Mouse (Mus musculus) embryo, embryonic 10 days (tissue): ENCODE data around the gene Sbk1.
"Not testable (repeated sequence)": the region's sequence is repeated elsewhere in the genome, so short reads cannot be mapped to it uniquely, and the experiment has no call there.

Experiments
- DNase-seq: peaks from one replicate; pipeline ENCODE4 v3.0.0-alpha.2; 2015; ENCODE audit warnings: low spot score

Gene Sbk1

DNA sequence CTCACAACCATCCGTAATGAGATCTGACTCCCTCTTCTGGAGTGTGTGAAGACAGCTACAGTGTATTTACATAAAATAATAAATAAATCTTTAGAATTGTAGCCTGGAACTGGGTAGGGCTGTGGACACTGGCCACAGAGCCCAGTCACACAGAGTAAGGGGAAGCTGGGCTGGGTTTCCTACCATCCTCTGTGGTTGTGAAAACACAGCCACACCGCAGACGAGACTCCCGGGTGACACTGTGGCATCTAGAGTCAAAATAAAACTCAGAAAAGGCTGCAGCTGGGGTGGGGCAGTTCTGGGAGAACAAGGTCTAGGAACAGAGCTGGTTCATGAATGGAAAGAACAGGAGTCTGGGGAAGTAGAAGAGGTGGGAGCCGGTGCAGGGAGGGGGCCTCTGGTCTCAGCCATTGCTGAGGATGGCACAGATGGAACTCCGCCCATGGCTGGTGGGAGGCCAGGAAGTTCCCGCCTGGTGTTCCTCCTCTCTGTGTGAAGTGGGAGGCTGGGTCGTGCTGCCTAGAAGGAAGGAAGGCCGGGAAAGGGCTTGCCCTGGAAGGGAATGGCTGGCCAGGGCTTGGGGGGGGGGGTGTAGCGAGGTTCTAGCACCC is 15.2 kb downstream of the Sbk1 start:
- DNase-seq, result no peak

- no peak for DNase-seq
Measured at GRCm38 (mm10) chr7:126288104-126288497, 15.7 kb downstream of the Sbk1 start.

GRCm38 (mm10) chr7:126288571-126289091 is 16.2 kb downstream of the Sbk1 start:
- DNase-seq, result no peak

DNA sequence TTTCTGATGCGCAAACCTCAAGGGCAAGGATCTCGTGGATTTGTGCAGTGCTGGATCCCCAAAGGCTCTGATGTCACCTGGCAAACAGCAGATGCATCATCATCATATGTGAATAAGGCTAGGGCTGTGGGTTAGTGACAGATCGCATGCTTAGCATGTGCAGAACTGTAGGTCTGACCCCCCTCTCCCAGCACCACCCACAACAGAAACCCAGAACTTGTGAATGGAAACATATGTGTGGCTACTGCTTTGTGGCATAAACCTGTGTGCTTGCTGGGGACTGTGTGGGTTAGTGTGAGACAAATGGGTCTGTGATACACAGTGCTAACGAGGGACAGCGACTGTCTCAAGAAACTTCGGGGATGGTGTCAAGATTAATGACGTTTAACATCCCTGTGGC is 17.0 kb downstream of the Sbk1 start:
- no peak for DNase-seq

DNA sequence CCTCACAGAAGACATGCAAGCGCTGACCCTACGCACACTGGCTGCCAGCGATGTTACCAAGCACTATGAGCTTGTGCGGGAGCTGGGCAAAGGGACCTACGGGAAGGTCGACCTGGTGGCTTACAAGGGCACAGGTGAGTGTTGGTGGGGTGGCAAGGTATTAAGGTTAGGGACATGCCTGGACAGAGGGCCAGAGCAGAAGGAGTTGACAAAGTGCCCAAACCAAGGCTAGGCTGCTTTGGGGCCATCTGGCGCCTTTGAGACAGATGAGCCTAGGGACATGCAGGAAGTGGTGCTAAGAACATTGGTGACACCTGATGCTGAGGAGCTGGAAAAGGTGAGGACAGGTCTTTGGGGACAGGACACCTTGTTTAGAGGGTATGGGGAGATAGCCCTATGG is 17.5 kb downstream of the Sbk1 start:
- DNase-seq, result no peak

DNA sequence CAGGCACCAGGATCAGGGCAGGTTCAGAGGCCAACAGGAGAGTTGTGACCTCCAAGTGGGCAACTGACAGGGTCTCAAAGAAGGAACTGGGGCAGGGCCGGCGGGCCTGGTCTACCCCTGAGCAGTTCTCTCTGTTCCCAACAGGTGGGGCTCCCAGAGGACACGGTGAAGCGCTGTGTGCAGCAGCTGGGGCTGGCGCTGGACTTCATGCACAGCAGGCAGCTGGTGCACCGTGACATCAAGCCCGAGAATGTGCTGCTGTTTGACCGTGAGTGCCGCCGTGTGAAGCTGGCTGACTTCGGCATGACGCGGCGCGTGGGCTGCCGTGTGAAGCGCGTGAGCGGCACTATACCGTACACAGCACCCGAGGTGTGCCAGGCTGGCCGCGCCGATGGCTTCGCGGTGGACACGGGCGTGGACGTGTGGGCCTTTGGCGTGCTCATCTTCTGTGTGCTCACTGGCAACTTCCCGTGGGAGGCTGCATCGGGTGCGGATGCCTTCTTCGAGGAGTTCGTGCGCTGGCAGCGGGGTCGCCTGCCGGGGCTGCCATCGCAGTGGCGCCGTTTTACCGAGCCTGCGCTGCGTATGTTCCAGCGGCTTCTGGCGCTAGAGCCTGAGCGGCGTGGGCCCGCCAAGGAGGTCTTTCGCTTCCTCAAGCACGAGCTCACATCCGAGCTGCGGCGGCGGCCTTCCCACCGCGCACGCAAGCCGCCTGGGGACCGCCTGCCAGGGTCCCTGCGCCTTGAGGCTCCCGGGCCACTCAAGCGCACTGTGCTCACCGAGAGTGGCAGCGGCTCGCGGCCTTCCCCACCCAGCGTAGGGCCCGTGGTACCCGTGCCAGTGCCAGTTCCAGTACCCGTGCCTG is 19.5 kb downstream of the Sbk1 start:
- no peak for DNase-seq

GRCm38 (mm10) chr7:126293091-126293490 is 20.7 kb downstream of the Sbk1 start:
- DNase-seq, result no peak

DNA sequence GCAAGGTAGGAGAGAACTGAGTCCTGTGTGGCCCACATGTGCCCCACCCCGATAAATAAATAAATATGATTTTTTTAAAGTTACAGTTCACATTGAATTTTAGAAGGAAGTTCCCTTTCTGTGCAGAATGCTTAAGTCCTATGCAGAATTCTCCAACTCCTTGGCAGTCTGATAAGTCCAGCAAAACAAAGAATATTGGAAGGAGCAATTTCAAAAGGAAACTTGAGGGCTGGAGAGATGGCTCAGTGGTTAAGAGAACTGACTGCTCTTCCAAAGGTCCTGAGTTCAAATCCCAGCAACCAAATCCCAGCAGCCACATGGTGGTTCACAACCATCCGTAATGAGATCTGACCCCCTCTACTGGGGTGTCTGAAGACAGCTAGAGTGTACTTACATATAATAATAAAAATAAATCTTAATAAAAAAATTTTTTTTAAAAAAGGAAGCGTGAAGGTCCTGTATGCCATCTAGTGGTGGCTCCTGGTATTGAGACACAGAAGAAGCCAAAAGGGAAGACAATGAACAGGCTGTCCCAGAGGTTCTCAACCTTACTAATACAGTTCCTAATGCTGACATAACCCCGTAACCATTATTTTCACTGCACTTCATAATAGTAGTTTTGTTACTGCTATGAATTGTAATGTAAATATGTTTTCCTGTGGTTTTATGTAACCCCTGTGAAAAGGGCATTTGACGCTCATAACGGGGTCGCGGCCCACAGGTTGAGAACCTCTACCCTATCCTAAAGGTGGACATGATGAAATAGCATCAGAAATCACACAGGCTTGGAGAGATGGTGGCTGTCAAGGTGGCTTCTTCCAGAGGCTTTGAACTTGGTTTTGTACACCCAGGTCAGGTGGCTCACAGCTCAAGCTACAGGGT is 25.4 kb downstream of the Sbk1 start:
- DNase-seq, result peak; percentile 65

DNA sequence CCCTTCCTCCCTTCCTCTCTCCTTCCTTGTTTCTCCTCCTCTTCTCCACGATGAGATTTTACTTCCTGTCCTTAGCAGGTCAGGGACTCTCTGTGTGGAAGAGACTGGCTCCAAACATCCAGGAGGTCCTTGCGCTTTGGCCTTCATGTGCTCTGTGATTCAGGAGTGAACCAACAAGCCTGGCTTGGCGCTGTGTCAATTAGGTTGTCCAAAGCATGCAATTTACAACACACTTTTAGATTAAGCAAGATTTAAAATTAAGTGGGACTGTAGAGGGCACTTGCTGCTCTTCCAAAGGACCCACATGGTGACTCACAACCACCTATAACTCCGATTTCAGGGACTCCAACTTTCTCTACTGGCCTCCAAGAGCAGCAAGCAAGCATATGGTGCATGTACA is 26.4 kb downstream of the Sbk1 start:
- no peak for DNase-seq

DNA sequence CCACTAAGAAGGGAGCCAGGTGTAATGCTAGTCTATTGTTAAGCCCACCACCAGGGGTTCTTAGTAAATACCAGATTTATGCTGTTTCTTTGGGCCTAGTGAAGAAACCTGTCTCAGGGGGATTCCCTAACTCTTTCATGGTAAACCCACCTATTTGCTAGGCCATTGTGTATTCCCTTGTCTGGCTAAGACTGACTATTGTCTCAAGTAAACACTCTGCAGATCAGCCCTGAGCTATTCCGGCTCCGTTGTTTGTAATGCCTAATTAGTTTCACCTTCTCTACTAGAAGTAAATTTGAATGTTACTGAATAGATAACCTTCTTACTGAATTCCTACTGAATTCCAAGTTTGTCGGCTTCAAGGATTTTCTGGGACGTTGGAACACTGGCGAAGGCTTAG is 29.4 kb downstream of the Sbk1 start:
- DNase-seq, result not testable (repeated sequence)

- DNase-seq, result no peak
Measured at GRCm38 (mm10) chr7:126311822-126312221, 39.4 kb downstream of the Sbk1 start.

DNA sequence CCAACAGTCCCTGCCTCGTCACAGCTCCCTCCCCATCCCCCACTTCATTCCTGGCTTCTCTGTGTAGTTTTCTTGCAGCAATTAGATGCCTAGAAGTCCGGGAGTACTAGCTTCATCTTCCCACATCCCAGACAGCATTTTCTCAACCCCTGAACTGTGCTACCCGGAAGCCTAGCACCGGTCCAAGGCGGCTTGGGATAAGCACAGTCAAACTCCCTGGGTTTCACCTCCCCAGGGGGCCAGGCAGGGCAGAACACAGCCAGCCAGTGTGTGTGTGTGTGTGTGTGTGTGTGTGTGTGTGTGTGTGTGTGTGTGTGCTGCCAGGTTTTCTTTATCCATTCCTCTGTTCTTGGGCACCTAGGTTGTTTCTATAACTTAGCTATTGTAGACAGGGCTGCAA is 40.9 kb downstream of the Sbk1 start:
- DNase-seq, result no peak

GRCm38 (mm10) chr7:126314273-126314672 is 41.9 kb downstream of the Sbk1 start:
- DNase-seq, result no peak

DNA sequence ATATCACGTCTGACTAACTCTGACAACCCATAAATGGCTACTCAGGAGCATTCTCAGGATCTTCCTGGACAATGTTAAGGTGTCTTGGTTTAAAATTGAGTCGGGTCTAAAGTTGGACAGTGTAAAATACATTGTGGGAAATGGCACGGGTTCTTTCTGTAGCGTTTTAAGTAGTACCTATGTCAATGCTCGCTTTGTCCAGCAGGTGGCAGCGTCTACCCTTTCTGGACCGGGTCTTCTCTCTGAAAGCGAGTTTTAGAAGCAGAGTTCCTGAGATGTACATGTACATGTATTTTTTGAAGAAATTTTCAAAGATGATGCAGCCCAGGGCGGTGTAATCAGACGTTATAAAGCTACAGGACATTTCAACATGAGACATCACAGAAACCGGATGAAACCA is 51.3 kb downstream of the Sbk1 start:
- peak; percentile 90 for DNase-seq

- DNase-seq, result peak; percentile 36
Measured at GRCm38 (mm10) chr7:126324791-126325190, 52.4 kb downstream of the Sbk1 start.

DNA sequence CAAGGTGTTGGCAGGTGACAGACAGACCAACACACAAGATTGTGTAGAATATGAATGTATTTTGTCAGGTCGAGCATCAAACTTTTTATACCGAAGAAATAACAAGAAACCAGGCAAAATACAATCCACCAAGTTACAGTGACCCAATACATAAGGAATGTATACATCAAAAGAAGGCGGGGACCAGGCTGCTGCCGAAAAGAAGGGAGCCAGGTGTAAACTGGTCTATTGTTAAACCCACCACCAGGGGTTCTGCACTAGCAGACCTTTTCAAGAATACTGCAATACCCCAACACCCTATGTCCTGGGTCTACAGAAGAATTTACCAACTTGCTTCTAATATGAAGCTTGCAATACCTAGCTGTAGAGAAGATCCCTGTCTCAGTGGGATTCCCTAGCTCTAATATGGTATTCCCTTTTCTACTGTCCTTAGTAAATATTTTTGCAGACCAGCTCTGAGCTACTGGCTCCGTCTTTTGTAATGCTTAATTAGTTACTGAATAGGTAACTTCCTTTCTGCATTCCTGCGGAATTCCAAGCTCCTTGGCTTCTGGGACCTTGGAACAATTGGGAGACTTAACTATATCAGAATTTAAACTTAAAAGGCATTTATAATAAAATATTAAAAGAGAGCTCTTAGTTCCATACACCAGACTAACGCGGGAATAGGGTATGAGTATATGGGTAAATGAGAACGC is 53.3 kb downstream of the Sbk1 start:
- not testable (repeated sequence) for DNase-seq

DNA sequence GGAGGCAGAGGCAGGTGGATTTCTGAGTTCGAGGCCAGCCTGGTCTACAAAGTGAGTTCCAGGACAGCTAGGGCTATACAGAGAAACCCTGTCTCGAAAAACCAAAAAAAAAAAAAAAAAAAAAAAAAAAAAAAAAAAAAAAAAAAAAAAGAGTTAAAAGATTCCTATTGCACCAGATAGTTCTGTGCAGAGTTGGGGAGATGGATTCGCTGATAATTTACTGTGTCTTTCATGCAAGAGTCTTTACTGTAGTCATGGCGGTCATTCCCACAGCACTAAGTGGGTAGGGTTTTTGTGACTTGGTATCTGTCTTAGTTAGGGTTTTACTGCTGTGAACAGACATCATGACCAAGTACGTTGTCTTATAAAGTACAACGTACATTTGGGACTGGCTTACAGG is 56.4 kb downstream of the Sbk1 start:
- DNase-seq, result not testable (repeated sequence)

DNA sequence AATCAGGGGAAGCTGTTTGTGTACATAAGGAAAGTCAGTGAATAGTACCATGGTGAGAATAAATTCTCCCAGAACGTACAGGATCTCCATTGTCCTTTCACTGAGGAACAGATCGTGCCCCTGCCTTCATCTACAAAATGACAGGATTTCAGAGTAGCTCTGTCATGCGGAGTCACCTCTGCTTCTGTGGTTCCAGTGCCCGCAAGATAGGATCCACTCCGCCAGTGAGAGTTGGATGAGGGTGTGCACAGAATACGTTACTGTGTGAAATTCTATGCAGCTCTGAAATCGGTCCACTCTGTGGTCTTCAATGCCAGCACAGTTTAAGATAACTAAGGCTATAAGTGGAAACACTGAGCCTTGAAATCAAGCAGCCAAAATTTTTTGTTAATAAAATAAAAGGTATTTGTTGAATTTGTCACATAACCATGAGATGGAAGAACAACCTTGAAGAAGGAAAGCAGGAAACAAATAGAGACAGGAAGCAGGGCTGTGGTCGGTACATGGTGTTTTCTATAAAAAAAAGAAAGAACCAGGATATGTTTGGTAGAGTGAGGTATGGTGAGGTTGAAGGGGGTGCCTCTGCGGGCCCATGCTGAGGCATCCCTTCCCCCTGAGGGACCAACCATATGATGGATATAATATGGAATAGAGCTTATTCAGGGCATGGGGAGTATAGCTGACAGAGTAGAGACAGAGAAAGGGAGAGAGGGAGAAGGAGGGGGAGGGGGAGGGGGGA is 57.7 kb downstream of the Sbk1 start:
- no peak for DNase-seq

GRCm38 (mm10) chr7:126330693-126331092 is 58.3 kb downstream of the Sbk1 start:
- DNase-seq, result no peak

- DNase-seq, result no peak
Measured at GRCm38 (mm10) chr7:126332691-126333090, 60.3 kb downstream of the Sbk1 start.

DNA sequence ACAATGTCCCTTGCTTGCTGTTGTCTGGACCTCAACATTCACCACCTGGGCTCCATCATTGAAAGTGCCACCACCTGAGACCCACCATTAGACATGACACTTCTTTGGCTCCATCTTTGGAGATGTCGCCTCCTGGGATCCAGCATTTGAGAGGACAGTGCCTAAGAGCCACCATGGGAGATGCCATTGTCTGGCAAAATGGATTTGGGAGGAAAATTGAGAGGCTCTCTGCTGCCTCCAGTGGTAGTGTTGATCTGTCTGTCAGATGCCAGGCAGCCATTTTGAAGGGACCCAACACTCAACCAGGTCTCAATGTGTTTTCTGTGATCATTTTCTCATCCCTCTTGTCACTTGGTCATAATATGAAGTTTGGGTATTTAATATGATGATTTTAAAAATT is 63.1 kb downstream of the Sbk1 start:
- no peak for DNase-seq
